ENCODE assay signal across 23 mouse cellular contexts in the genomic region with DNA sequence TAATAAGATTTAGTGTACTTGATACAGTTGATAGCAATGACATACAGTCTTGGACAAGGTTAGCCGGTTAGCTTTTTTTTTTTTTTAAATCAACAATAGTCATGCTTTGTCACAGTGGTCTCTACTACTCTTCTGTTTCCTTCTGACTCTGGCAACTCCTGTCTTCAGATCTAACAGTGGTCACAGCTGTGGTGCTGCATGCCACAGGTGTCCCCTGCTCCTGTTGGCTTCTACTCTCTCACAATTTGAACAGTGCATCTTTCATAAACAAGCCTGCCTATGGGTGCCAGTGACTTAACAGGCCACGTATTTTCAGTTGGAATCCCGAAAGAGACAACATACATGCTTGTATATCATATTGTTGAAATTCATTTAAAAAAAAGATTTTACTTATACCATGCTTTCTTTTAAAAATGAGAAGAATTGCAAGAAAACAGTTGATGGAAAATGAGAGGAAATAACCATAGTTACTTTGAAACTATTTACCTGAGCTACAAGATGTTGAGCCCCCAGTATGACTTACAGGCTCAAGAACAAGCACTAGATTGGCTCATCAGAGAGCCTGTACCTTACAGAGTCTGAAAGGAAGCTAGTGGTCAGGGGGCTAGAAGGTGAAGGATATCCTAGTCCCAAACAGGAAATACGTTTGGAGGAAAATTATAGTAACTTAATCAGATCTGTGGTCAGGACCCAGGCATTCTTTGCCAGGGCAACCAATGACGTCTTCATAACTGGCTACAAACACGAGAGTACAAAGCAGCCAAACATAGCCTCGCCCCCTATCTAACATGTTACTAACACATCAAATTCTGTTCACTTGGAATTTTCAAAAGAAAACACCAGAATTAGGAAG. TPM values are rescaled to one million over a fixed set of nuclear protein-coding genes. Genes with fewer than 3 reads are reported as not detected.
DNase-seq lines count a peak whose midpoint lies in the region; ATAC-seq and TF ChIP-seq lines count a peak whose summit lies in the region.
"Had no signal": no experiment of that assay in that cellular context is flagged by ENCODE, and none has a peak within 500 bp of the region (broad histone marks: within the 10 kb centered on the region; RNA-seq: fewer than 3 reads in every experiment).

No protein-coding gene starts in this region.

- 69% methylated on average over 7 of the region's 7 CpGs for WGBS in lung, embryonic 14.5 days
- WGBS in forebrain, embryonic 15.5 days: 84% methylated on average over 7 of the region's 7 CpGs
- 88% methylated on average over 7 of the region's 7 CpGs for WGBS in hindbrain, embryonic 12.5 days

- no peak for TF ChIP-seq CTCF in lung, embryonic 14.5 days (IDR thresholded peaks at IDR 0.05; ENCODE audit: low read depth)

- no peaks in the 10 kb centered on the region for H3K9me3 ChIP-seq in lung, embryonic 14.5 days (ENCODE audit: low read depth, low read length)
- H3K9me3 ChIP-seq in forebrain, embryonic 15.5 days: no peaks in the 10 kb centered on the region
- H3K9me3 ChIP-seq in hindbrain, embryonic 12.5 days (replicated peaks): no peaks in the 10 kb centered on the region
- H3K9me3 ChIP-seq: embryonic facial prominence, embryonic 10.5 days; hindbrain, embryonic 15.5 days; limb, embryonic 13.5 days; liver, embryonic 12.5 days; midbrain, embryonic 13.5 days; neural tube, embryonic 13.5 days; stomach, embryonic 15.5 days had no signal

- no peaks in the 10 kb centered on the region for H3K4me1 ChIP-seq in lung, embryonic 14.5 days (ENCODE audit: insufficient read depth)
- no peaks in the 10 kb centered on the region for H3K4me1 ChIP-seq in forebrain, embryonic 15.5 days
- no peaks in the 10 kb centered on the region for H3K4me1 ChIP-seq in hindbrain, embryonic 12.5 days
- H3K4me1 ChIP-seq: hindbrain, embryonic 15.5 days; limb, embryonic 13.5 days; liver, embryonic 12.5 days; midbrain, embryonic 13.5 days; neural tube, embryonic 13.5 days; stomach, embryonic 15.5 days had no signal

- H3K9ac ChIP-seq in lung, embryonic 14.5 days: no peak overlapping the region
- no peak overlapping the region for H3K9ac ChIP-seq in forebrain, embryonic 15.5 days (replicated peaks)
- no peak overlapping the region for H3K9ac ChIP-seq in hindbrain, embryonic 12.5 days
- H3K9ac ChIP-seq: hindbrain, embryonic 15.5 days; limb, embryonic 13.5 days; liver, embryonic 12.5 days; midbrain, embryonic 13.5 days; neural tube, embryonic 13.5 days; stomach, embryonic 15.5 days had no signal

- H3K4me2 ChIP-seq in lung, embryonic 14.5 days: no peak overlapping the region
- no peak overlapping the region for H3K4me2 ChIP-seq in forebrain, embryonic 15.5 days (replicated peaks)
- no peak overlapping the region for H3K4me2 ChIP-seq in hindbrain, embryonic 12.5 days (replicated peaks)
- H3K4me2 ChIP-seq: hindbrain, embryonic 15.5 days; limb, embryonic 13.5 days; liver, embryonic 12.5 days; midbrain, embryonic 13.5 days; neural tube, embryonic 13.5 days; stomach, embryonic 15.5 days had no signal

- no peaks in the 10 kb centered on the region for H3K36me3 ChIP-seq in lung, embryonic 14.5 days (ENCODE audit: insufficient read depth)
- no peaks in the 10 kb centered on the region for H3K36me3 ChIP-seq in forebrain, embryonic 15.5 days
- no peaks in the 10 kb centered on the region for H3K36me3 ChIP-seq in hindbrain, embryonic 12.5 days
- H3K36me3 ChIP-seq: embryonic facial prominence, embryonic 10.5 days; hindbrain, embryonic 15.5 days; limb, embryonic 13.5 days; liver, embryonic 12.5 days; midbrain, embryonic 13.5 days; neural tube, embryonic 13.5 days; stomach, embryonic 15.5 days had no signal

- no peak for ATAC-seq in lung, embryonic 14.5 days (ENCODE audit: insufficient read depth)
- 0 out of 2 replicates have a peak, but pooled peaks have one; percentile 29 for ATAC-seq in megakaryocyte progenitor cell, adult 5-6 weeks (replicated peaks; ENCODE audit: poor library complexity)
- ATAC-seq in forebrain, embryonic 15.5 days (replicated peaks): no peak
- no peak for ATAC-seq in hindbrain, embryonic 12.5 days (ENCODE audit: low FRiP score)
- ATAC-seq: forebrain, embryonic 16.5 days; intestine, embryonic 16.5 days; liver, embryonic 12.5 days; midbrain, embryonic 13.5 days had no signal

- no peak overlapping the region for H3K27ac ChIP-seq in lung, embryonic 14.5 days (ENCODE audit: low read depth)
- no peak overlapping the region for H3K27ac ChIP-seq in forebrain, embryonic 15.5 days (replicated peaks)
- no peak overlapping the region for H3K27ac ChIP-seq in hindbrain, embryonic 12.5 days
- H3K27ac ChIP-seq: embryonic facial prominence, embryonic 10.5 days; hindbrain, embryonic 15.5 days; limb, embryonic 13.5 days; liver, embryonic 12.5 days; midbrain, embryonic 13.5 days; neural tube, embryonic 13.5 days; stomach, embryonic 15.5 days had no signal

- no peak overlapping the region for H3K4me3 ChIP-seq in lung, embryonic 14.5 days (ENCODE audit: low read depth, low read length)
- H3K4me3 ChIP-seq in forebrain, embryonic 15.5 days: no peak overlapping the region
- H3K4me3 ChIP-seq in hindbrain, embryonic 12.5 days: no peak overlapping the region
- H3K4me3 ChIP-seq: embryonic facial prominence, embryonic 10.5 days; hindbrain, embryonic 15.5 days; limb, embryonic 13.5 days; liver, embryonic 12.5 days; midbrain, embryonic 13.5 days; neural tube, embryonic 13.5 days; stomach, embryonic 15.5 days had no signal

- no peaks in the 10 kb centered on the region for H3K27me3 ChIP-seq in lung, embryonic 14.5 days (ENCODE audit: insufficient read depth, low read length)
- H3K27me3 ChIP-seq in forebrain, embryonic 15.5 days: no peaks in the 10 kb centered on the region
- no peaks in the 10 kb centered on the region for H3K27me3 ChIP-seq in hindbrain, embryonic 12.5 days
- H3K27me3 ChIP-seq: hindbrain, embryonic 15.5 days; limb, embryonic 13.5 days; liver, embryonic 12.5 days; midbrain, embryonic 13.5 days; neural tube, embryonic 13.5 days; stomach, embryonic 15.5 days had no signal

- peak; percentile 13 for DNase-seq in lung, embryonic 14.5 days
- no peak for DNase-seq in lung, postnatal 10 days
- DNase-seq in 416B (ENCODE audit: low read depth): peak; percentile 80
- DNase-seq in T-cell, adult 2 months (ENCODE audit: low spot score): peak; percentile 84
- no peak for DNase-seq in kidney, postnatal 14 days
- DNase-seq: adrenal gland, postnatal 14 days; cerebellum, adult 8-10 months; gastrocnemius, postnatal 36 days; kidney, postnatal 4 days; lung, adult 18-20 months; retina, postnatal 1 day had no signal

RNA-seq across cellular contexts. Expression of gene Cd28, which starts 39.0 kb away (rescaled TPM):
- 0.16 TPM in 1 of 2 replicates, not detected in the other for polyA plus RNA-seq in lung, embryonic 14.5 days (2014; fragmentation: Nextera tagmentation; extraction: Ambion mirVana)
- 2.1 and 2.2 TPM in 2 replicates for total RNA-seq in megakaryocyte progenitor cell, adult 5-6 weeks (2015)
- total RNA-seq in megakaryocyte progenitor cell, adult 5-6 weeks (2017): 1.1 and 1.7 TPM in 2 replicates
- 0.10 and 0.11 TPM in 2 replicates for polyA plus RNA-seq in forebrain, embryonic 15.5 days (2015; fragmentation: Nextera tagmentation; extraction: Ambion mirVana)
- polyA plus RNA-seq in hindbrain, embryonic 12.5 days (2016; fragmentation: Nextera tagmentation; extraction: Ambion mirVana): 0.06 and 0.14 TPM in 2 replicates

Comparison
In these comparisons a context has a peak if more than half of its experiments do, and no peak if none do; other contexts are left out.
1. DNase-seq: peak in lung, embryonic 14.5 days (single experiment), 416B (single experiment) and T-cell, adult 2 months (single experiment); none in lung, postnatal 10 days (single experiment) and kidney, postnatal 14 days (single experiment).